Mouse (Mus musculus): ENCODE results near the gene Ptger4. TPM values are rescaled to one million over a fixed set of nuclear protein-coding genes. Genes with fewer than 3 reads are reported as not detected.
A peak's percentile ranks its signal among the peaks of the same experiment; 100 is the strongest.

Ptger4 gene
- 0.84 and 0.94 TPM in 2 replicates for polyA plus RNA-seq (2016; fragmentation: Nextera tagmentation; extraction: Ambion mirVana)

GRCm38 (mm10) chr15:5243959-5244905 lies at the start of gene Ptger4:
Gene Ptger4 (minus strand): TSS chr15:5244187.
- 1% methylated on average over 61 of the region's 61 CpGs for WGBS
- Histone ChIP-seq H3K4me3 (peak within 1 kb of the TSS; percentile 66), H3K9me3 (replicated peaks) (no peaks in the 10 kb centered on the region), H3K36me3 (no peaks in the 10 kb centered on the region), H3K4me1 (peaks cover 40% of the 10 kb centered on the region), H3K27me3 (ENCODE audit: low read depth, poor library complexity, severe bottlenecking) (peaks cover 79% of the 10 kb centered on the region), H3K27ac (replicated peaks) (no peak within 1 kb of the TSS)
- peak; percentile 89 for DNase-seq (ENCODE audit: low spot score)

- Histone ChIP-seq H3K4me1 (no peaks in the 10 kb centered on the region), H3K27ac (replicated peaks) (no peak overlapping the region)
- 90% methylated on average over 8 of the region's 8 CpGs for WGBS
These were observed 44.4 kb upstream of the Ptger4 start for GRCm38 (mm10) chr15:5288412-5288811.

GRCm38 (mm10) chr15:5287072-5287471 lies 43.1 kb upstream of the Ptger4 start:
- Histone ChIP-seq H3K27me3 (ENCODE audit: low read depth, poor library complexity, severe bottlenecking) (no peaks in the 10 kb centered on the region), H3K4me3 (no peak overlapping the region), H3K27ac (replicated peaks) (no peak overlapping the region), H3K9me3 (replicated peaks) (no peaks in the 10 kb centered on the region), H3K4me1 (no peaks in the 10 kb centered on the region), H3K36me3 (no peaks in the 10 kb centered on the region)
- WGBS: 88% methylated on average over 5 of the region's 5 CpGs
- DNase-seq (ENCODE audit: low spot score): no peak

More at GRCm38 (mm10) chr15:5288412-5288811, 44.4 kb upstream of the Ptger4 start:
- DNase-seq (ENCODE audit: low spot score): no peak
- H3K9me3 ChIP-seq (replicated peaks): no peaks in the 10 kb centered on the region
- H3K36me3 ChIP-seq: no peaks in the 10 kb centered on the region
- no peaks in the 10 kb centered on the region for H3K27me3 ChIP-seq (ENCODE audit: low read depth, poor library complexity, severe bottlenecking)
- H3K4me3 ChIP-seq: no peak overlapping the region

GRCm38 (mm10) chr15:5281316-5281715 lies 37.3 kb upstream of the Ptger4 start:
- 88% methylated on average over 2 of the region's 2 CpGs for whole genome bisulfite sequencing
- no peaks in the 10 kb centered on the region for H3K36me3 ChIP-seq
- no peaks in the 10 kb centered on the region for H3K27me3 ChIP-seq (ENCODE audit: low read depth, poor library complexity, severe bottlenecking)
- DNase-seq (ENCODE audit: low spot score): no peak
- no peaks in the 10 kb centered on the region for H3K4me1 ChIP-seq
- peaks cover 4% of the 10 kb centered on the region; the same call in 1 of the 2 replicates for H3K9me3 ChIP-seq (replicated peaks)
- no peak overlapping the region for H3K4me3 ChIP-seq
- no peak overlapping the region for H3K27ac ChIP-seq (replicated peaks)

- no peaks in the 10 kb centered on the region for H3K27me3 ChIP-seq (ENCODE audit: low read depth, poor library complexity, severe bottlenecking)
- H3K9me3 ChIP-seq (replicated peaks): peaks cover 4% of the 10 kb centered on the region; the same call in 1 of the 2 replicates
- 78% methylated on average over 4 of the region's 4 CpGs for WGBS
- no peaks in the 10 kb centered on the region for H3K4me1 ChIP-seq
- no peak overlapping the region for H3K27ac ChIP-seq (replicated peaks)
- H3K4me3 ChIP-seq: no peak overlapping the region
- DNase-seq (ENCODE audit: low spot score): no peak
- no peaks in the 10 kb centered on the region for H3K36me3 ChIP-seq
These were observed 35.8 kb upstream of the Ptger4 start for GRCm38 (mm10) chr15:5279831-5280230.

- H3K9me3 ChIP-seq (replicated peaks): peaks cover 4% of the 10 kb centered on the region; the same call in 1 of the 2 replicates
- no peaks in the 10 kb centered on the region for H3K27me3 ChIP-seq (ENCODE audit: low read depth, poor library complexity, severe bottlenecking)
- H3K27ac ChIP-seq (replicated peaks): no peak overlapping the region
- H3K4me1 ChIP-seq: no peaks in the 10 kb centered on the region
- DNase-seq (ENCODE audit: low spot score): no peak
- H3K36me3 ChIP-seq: no peaks in the 10 kb centered on the region
- H3K4me3 ChIP-seq: no peak overlapping the region
These were observed 34.5 kb upstream of the Ptger4 start for GRCm38 (mm10) chr15:5278525-5278924.

- Histone ChIP-seq H3K27me3 (ENCODE audit: low read depth, poor library complexity, severe bottlenecking) (no peaks in the 10 kb centered on the region), H3K9me3 (replicated peaks) (peaks cover 4% of the 10 kb centered on the region; the same call in 1 of the 2 replicates), H3K4me3 (no peak overlapping the region), H3K36me3 (no peaks in the 10 kb centered on the region), H3K27ac (replicated peaks) (no peak overlapping the region), H3K4me1 (no peaks in the 10 kb centered on the region)
- 83% methylated on average over 1 of the region's 1 CpGs for WGBS
- no peak for DNase-seq (ENCODE audit: low spot score)
These were observed 30.0 kb upstream of the Ptger4 start for GRCm38 (mm10) chr15:5273981-5274380.

GRCm38 (mm10) chr15:5266095-5266494 lies 22.1 kb upstream of the Ptger4 start:
- no peaks in the 10 kb centered on the region for H3K36me3 ChIP-seq
- H3K4me1 ChIP-seq: no peaks in the 10 kb centered on the region
- H3K27me3 ChIP-seq (ENCODE audit: low read depth, poor library complexity, severe bottlenecking): no peaks in the 10 kb centered on the region
- no peaks in the 10 kb centered on the region for H3K9me3 ChIP-seq (replicated peaks)
- WGBS: 82% methylated on average over 3 of the region's 3 CpGs
- no peak overlapping the region for H3K4me3 ChIP-seq
- no peak overlapping the region for H3K27ac ChIP-seq (replicated peaks)
- no peak for DNase-seq (ENCODE audit: low spot score)

- no peaks in the 10 kb centered on the region for H3K27me3 ChIP-seq (ENCODE audit: low read depth, poor library complexity, severe bottlenecking)
- no peak overlapping the region for H3K4me3 ChIP-seq
- H3K36me3 ChIP-seq: no peaks in the 10 kb centered on the region
- H3K27ac ChIP-seq (replicated peaks): no peak overlapping the region
- WGBS: 89% methylated on average over 10 of the region's 10 CpGs
- H3K9me3 ChIP-seq (replicated peaks): no peaks in the 10 kb centered on the region
- no peak for DNase-seq (ENCODE audit: low spot score)
- H3K4me1 ChIP-seq: no peaks in the 10 kb centered on the region
These were observed 19.0 kb upstream of the Ptger4 start for GRCm38 (mm10) chr15:5262874-5263504.

GRCm38 (mm10) chr15:5262095-5262667 lies 18.2 kb upstream of the Ptger4 start:
- Histone ChIP-seq H3K36me3 (no peaks in the 10 kb centered on the region), H3K9me3 (replicated peaks) (no peaks in the 10 kb centered on the region), H3K27me3 (ENCODE audit: low read depth, poor library complexity, severe bottlenecking) (no peaks in the 10 kb centered on the region), H3K27ac (replicated peaks) (no peak overlapping the region), H3K4me3 (no peak overlapping the region), H3K4me1 (no peaks in the 10 kb centered on the region)
- 87% methylated on average over 13 of the region's 13 CpGs for WGBS
- no peak for DNase-seq (ENCODE audit: low spot score)

- no peak for DNase-seq (ENCODE audit: low spot score)
- Histone ChIP-seq H3K27me3 (ENCODE audit: low read depth, poor library complexity, severe bottlenecking) (no peaks in the 10 kb centered on the region), H3K36me3 (no peaks in the 10 kb centered on the region), H3K4me3 (no peak overlapping the region), H3K4me1 (no peaks in the 10 kb centered on the region), H3K27ac (replicated peaks) (no peak overlapping the region), H3K9me3 (replicated peaks) (no peaks in the 10 kb centered on the region)
- 91% methylated on average over 3 of the region's 3 CpGs for WGBS
These were observed 17.0 kb upstream of the Ptger4 start for GRCm38 (mm10) chr15:5261004-5261403.

- Histone ChIP-seq H3K36me3 (no peaks in the 10 kb centered on the region), H3K27ac (replicated peaks) (no peak overlapping the region), H3K9me3 (replicated peaks) (no peaks in the 10 kb centered on the region), H3K4me1 (no peaks in the 10 kb centered on the region), H3K27me3 (ENCODE audit: low read depth, poor library complexity, severe bottlenecking) (no peaks in the 10 kb centered on the region), H3K4me3 (no peak overlapping the region)
- no peak for DNase-seq (ENCODE audit: low spot score)
- 85% methylated on average over 5 of the region's 5 CpGs for WGBS
These were observed 16.2 kb upstream of the Ptger4 start for GRCm38 (mm10) chr15:5260183-5260582.

Data from midbrain, embryonic 10.5 days (tissue).